Mouse (Mus musculus) MEL (cell line): ENCODE measurements around the gene Mettl23. TPM values are rescaled to one million over a fixed set of nuclear protein-coding genes. Genes with fewer than 3 reads are reported as not detected.

ENCODE experiments used
- DNase-seq: peaks from one replicate; pipeline ENCODE4 v3.0.0; 2011; ENCODE audit warnings: low read depth, low spot score
- H3K27ac ChIP-seq: 2 replicates; pipeline ENCODE4 v1.5.1; 2012; ENCODE audit warnings: low read depth, mild to moderate bottlenecking, control low read depth, low read length, moderate library complexity; ENCODE audit not compliant: control insufficient read depth
- H3K27me3 ChIP-seq, 2 experiments: fragments of 150-350 bp in 1 of 2; sonication (generic) in 1 of 2; 2 replicates each; pipeline ENCODE4 v1.6.1; 2012; ENCODE audit warnings: low read length in 2 of 2, mild to moderate bottlenecking in 2 of 2, improper control_type of control experiment in 1 of 2, moderate library complexity in 1 of 2; ENCODE audit not compliant: insufficient read depth in 2 of 2, control insufficient read depth in 1 of 2
- H3K36me3 ChIP-seq, 2 experiments: 2 replicates each; pipeline ENCODE4 v1.6.1; 2012 to 2014; ENCODE audit warnings: low read length in 2 of 2, improper control_type of control experiment in 1 of 2, inconsistent platforms in 1 of 2, mild to moderate bottlenecking in 1 of 2; ENCODE audit not compliant: insufficient read depth in 2 of 2, control insufficient read depth in 1 of 2
- H3K4me1 ChIP-seq, 2 experiments: fragments of 150-350 bp in 1 of 2; sonication (generic) in 1 of 2; 2 replicates each; pipeline ENCODE4 v1.6.1; 2012; ENCODE audit warnings: low read length in 2 of 2, improper control_type of control experiment in 1 of 2, mild to moderate bottlenecking in 1 of 2; ENCODE audit not compliant: insufficient read depth in 2 of 2, control insufficient read depth in 1 of 2
- H3K4me3 ChIP-seq, 2 experiments: fragments of 150-350 bp in 1 of 2; sonication (generic) in 1 of 2; 2 replicates each; pipeline ENCODE4 v1.5.1; 2012; ENCODE audit warnings: low read depth in 2 of 2, low read length in 2 of 2, mild to moderate bottlenecking in 2 of 2, moderate library complexity in 2 of 2, control low read depth in 1 of 2, improper control_type of control experiment in 1 of 2; ENCODE audit not compliant: control insufficient read depth in 1 of 2, insufficient read depth in 1 of 2
- H3K79me2 ChIP-seq: 2 replicates; pipeline ENCODE4 v1.6.1; 2012; ENCODE audit warnings: mild to moderate bottlenecking, low read length, moderate library complexity; ENCODE audit not compliant: control insufficient read depth, poor library complexity, insufficient read depth
- H3K9ac ChIP-seq: 2 replicates; pipeline ENCODE4 v1.6.1; 2012; ENCODE audit warnings: low read depth, mild to moderate bottlenecking, control low read depth, low read length, moderate library complexity; ENCODE audit not compliant: control insufficient read depth, poor library complexity, severe bottlenecking
- H3K9me3 ChIP-seq: fragments of 150-350 bp; sonication (generic); replicated peaks from 2 replicates; pipeline ENCODE4 v1.6.1; 2012; ENCODE audit warnings: mild to moderate bottlenecking, low read length, improper control_type of control experiment, moderate library complexity; ENCODE audit not compliant: insufficient read depth
- BHLHE40 ChIP-seq: IDR thresholded peaks from 2 replicates; pipeline ENCODE4 v1.6.1; 2012; ENCODE audit warnings: low read depth, mild to moderate bottlenecking, inconsistent platforms, low read length, improper control_type of control experiment, borderline replicate concordance
- CHD1 ChIP-seq: IDR thresholded peaks from 2 replicates; pipeline ENCODE4 v1.6.1; 2012; ENCODE audit warnings: low read depth, mild to moderate bottlenecking, inconsistent platforms, low read length, improper control_type of control experiment
- CHD2 ChIP-seq: IDR thresholded peaks from 2 replicates; pipeline ENCODE4 v1.6.1; 2011; ENCODE audit warnings: low read length, improper control_type of control experiment
- CTCF ChIP-seq, 3 experiments: IDR thresholded peaks in 2 of 3; conservative IDR thresholded peaks in 1 of 3; 2 replicates each; pipeline ENCODE4 v1.5.1; 2011 to 2012; ENCODE audit warnings: low read length in 3 of 3, low read depth in 2 of 3, mild to moderate bottlenecking in 2 of 3, improper control_type of control experiment in 1 of 3, inconsistent platforms in 1 of 3, mixed read lengths in 1 of 3, moderate library complexity in 1 of 3; ENCODE audit not compliant: control insufficient read depth in 1 of 3, insufficient read depth in 1 of 3, poor library complexity in 1 of 3, severe bottlenecking in 1 of 3
- ELF1 ChIP-seq: IDR thresholded peaks from 2 replicates; pipeline ENCODE4 v1.6.1; 2014; ENCODE audit warnings: low read depth, mild to moderate bottlenecking, inconsistent platforms, low read length, improper control_type of control experiment, moderate library complexity
- EP300 ChIP-seq, 2 experiments: IDR thresholded peaks; 2 replicates each; pipeline ENCODE4 v1.6.1; 2011; ENCODE audit warnings: improper control_type of control experiment in 2 of 2, low read length in 2 of 2, low read depth in 1 of 2, mild to moderate bottlenecking in 1 of 2
- ETS1 ChIP-seq: IDR thresholded peaks from 2 replicates; pipeline ENCODE4 v1.6.1; 2012; ENCODE audit warnings: low read depth, mild to moderate bottlenecking, inconsistent platforms, low read length, improper control_type of control experiment, moderate library complexity
- GATA1 ChIP-seq: IDR thresholded peaks from 2 replicates; pipeline ENCODE4 v1.6.1; 2011; ENCODE audit warnings: low read depth, low read length, improper control_type of control experiment
- HCFC1 ChIP-seq: IDR thresholded peaks from 2 replicates; pipeline ENCODE4 v1.6.1; 2012; ENCODE audit warnings: low read depth, mild to moderate bottlenecking, inconsistent platforms, low read length, improper control_type of control experiment, moderate library complexity
- JUND ChIP-seq: IDR thresholded peaks from 2 replicates; pipeline ENCODE4 v1.6.1; 2011; ENCODE audit warnings: low read depth, mild to moderate bottlenecking, improper control_type of control experiment, low read length
- NRF1 ChIP-seq: IDR thresholded peaks from 2 replicates; pipeline ENCODE4 v1.6.1; 2014; ENCODE audit warnings: low read depth, mild to moderate bottlenecking, inconsistent platforms, low read length, improper control_type of control experiment, moderate library complexity; ENCODE audit not compliant: poor library complexity, insufficient read depth, severe bottlenecking
- POLR2A ChIP-seq, 2 experiments: IDR thresholded peaks; 2 replicates each; pipeline ENCODE4 v1.6.1; 2011 to 2012; ENCODE audit warnings: low read length in 2 of 2, mild to moderate bottlenecking in 2 of 2, control low read depth in 1 of 2, improper control_type of control experiment in 1 of 2, low read depth in 1 of 2, moderate library complexity in 1 of 2; ENCODE audit not compliant: control insufficient read depth in 1 of 2, insufficient read depth in 1 of 2, poor library complexity in 1 of 2
- POLR2AphosphoS2 ChIP-seq: IDR thresholded peaks from 2 replicates; pipeline ENCODE4 v1.6.1; 2011; ENCODE audit warnings: low read length, improper control_type of control experiment
- RAD21 ChIP-seq: IDR thresholded peaks from 2 replicates; pipeline ENCODE4 v1.6.1; 2011; ENCODE audit warnings: mild to moderate bottlenecking, low read depth, low read length, improper control_type of control experiment
- SIN3A ChIP-seq: IDR thresholded peaks from 2 replicates; pipeline ENCODE4 v1.6.1; 2012; ENCODE audit warnings: low read length, improper control_type of control experiment, inconsistent platforms
- TAL1 ChIP-seq: IDR thresholded peaks from 2 replicates; pipeline ENCODE4 v1.6.1; 2012; ENCODE audit warnings: mild to moderate bottlenecking, inconsistent platforms, low read length, moderate library complexity, mixed read lengths
- TCF12 ChIP-seq: IDR thresholded peaks from 2 replicates; pipeline ENCODE4 v1.6.1; 2014; ENCODE audit warnings: low read depth, mild to moderate bottlenecking, inconsistent platforms, low read length, improper control_type of control experiment, moderate library complexity
- UBTF ChIP-seq: IDR thresholded peaks from 2 replicates; pipeline ENCODE4 v1.6.1; 2012; ENCODE audit warnings: low read depth, mild to moderate bottlenecking, inconsistent platforms, low read length, improper control_type of control experiment, moderate library complexity, borderline replicate concordance; ENCODE audit not compliant: insufficient read depth
- USF1 ChIP-seq: IDR thresholded peaks from 2 replicates; pipeline ENCODE4 v1.6.1; 2014; ENCODE audit warnings: low read depth, mild to moderate bottlenecking, inconsistent platforms, low read length, improper control_type of control experiment, moderate library complexity
- USF2 ChIP-seq, 2 experiments: IDR thresholded peaks; 2 replicates each; pipeline ENCODE4 v1.6.1; 2011 to 2012; ENCODE audit warnings: improper control_type of control experiment in 2 of 2, low read length in 2 of 2, borderline replicate concordance in 1 of 2, inconsistent platforms in 1 of 2, low read depth in 1 of 2, mild to moderate bottlenecking in 1 of 2; ENCODE audit not compliant: insufficient read depth in 1 of 2
- ZKSCAN1 ChIP-seq: IDR thresholded peaks from 2 replicates; pipeline ENCODE4 v1.6.1; 2012; ENCODE audit warnings: low read depth, mild to moderate bottlenecking, inconsistent platforms, low read length, improper control_type of control experiment, moderate library complexity
- ZMIZ1 ChIP-seq: IDR thresholded peaks from 2 replicates; pipeline ENCODE4 v1.6.1; 2012; ENCODE audit warnings: low read depth, mild to moderate bottlenecking, inconsistent platforms, low read length, improper control_type of control experiment, moderate library complexity
- polyA plus RNA-seq, 2 experiments: library from polyadenylated mRNA; stranded (reverse) in 1 of 2; unstranded in 1 of 2; fragments of >175 nt in 1 of 2; fragments of >200 nt in 1 of 2; gene quantifications; 2 replicates each; pipeline versions ENCODE4 v1.2.1 to v1.2.4; 2012; ENCODE audit warnings: low replicate concordance in 2 of 2, low read depth in 1 of 2; ENCODE audit not compliant: insufficient read length in 2 of 2, insufficient read depth in 1 of 2, missing spikeins in 1 of 2
- total RNA-seq: library from RNA; depleted of rRNA; stranded (reverse); fragments of 300-350 nt; gene quantifications from 2 replicates; pipeline ENCODE4 v1.2.3, GENCODE M21; 2012

Gene Mettl23
- total and polyA plus RNA-seq, 3 experiments, result 58.5 to 69.9 TPM; not detected in 1

DNA sequence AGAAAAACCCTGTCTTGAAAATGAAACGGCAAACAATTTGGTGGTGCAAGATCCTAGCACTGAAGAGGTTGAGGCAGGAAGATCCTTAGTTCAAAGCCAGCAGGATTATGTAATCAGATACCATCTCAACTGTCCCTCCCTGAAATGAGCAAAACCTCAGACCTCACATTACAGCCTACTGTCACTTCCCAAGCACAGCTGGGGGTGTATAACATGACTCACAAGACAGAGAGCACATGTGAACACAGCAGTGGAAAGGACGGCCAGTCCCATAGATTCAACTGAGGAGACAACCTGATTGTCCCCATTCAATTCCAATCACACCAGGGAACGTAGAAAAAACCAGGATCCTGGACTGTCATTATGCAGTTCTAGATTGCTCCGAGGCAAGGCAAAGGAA lies 6.8 kb upstream of the Mettl23 start:
- H3K27me3 ChIP-seq, result no peaks in the 10 kb centered on the region
- H3K36me3 ChIP-seq, result peaks cover 30 to 31% of the 10 kb centered on the region in 2 experiments
- peaks cover 5 to 35% of the 10 kb centered on the region in 2 experiments for H3K4me1 ChIP-seq
- peaks cover 26% of the 10 kb centered on the region for H3K79me2 ChIP-seq
- DNase-seq, result peak; percentile 68
- H3K9ac ChIP-seq, result no peak overlapping the region
- TF ChIP-seq RAD21 (no peak), ZMIZ1 (no peak), BHLHE40 (no peak), GATA1 (peak; percentile 23; the same call in 1 of the 2 replicates), USF1 (no peak), ZKSCAN1 (no peak), TCF12 (no peak), EP300 (IDR thresholded peaks at IDR 0.05; ENCODE audit: low read depth in 1 of 2, low read length in 2 of 2) (no peak), POLR2A (IDR thresholded peaks at IDR 0.05; ENCODE audit: control insufficient read depth in 1 of 2, insufficient read depth in 1 of 2, low read depth in 1 of 2, low read length in 2 of 2, poor library complexity in 1 of 2) (no peak), UBTF (no peak), CHD2 (no peak), ETS1 (peak; percentile 68)
- H3K9me3 ChIP-seq, result no peaks in the 10 kb centered on the region
- no peak overlapping the region for H3K4me3 ChIP-seq
- H3K27ac ChIP-seq, result 0 out of 2 replicates have a peak overlapping the region, but pooled peaks have one; percentile 3

- TF ChIP-seq CTCF (IDR thresholded peaks at IDR 0.05 in 2 of 3, conservative IDR thresholded peaks at IDR 0.05 in 1 of 3; ENCODE audit: control insufficient read depth in 1 of 3, insufficient read depth in 1 of 3, low read depth in 2 of 3, low read length in 3 of 3, poor library complexity in 1 of 3, severe bottlenecking in 1 of 3), result peak; percentile 11 to 50 (median 16); a peak in 4 of 6 replicates
- no peak for TF ChIP-seq TCF12
- Histone ChIP-seq H3K9me3 (no peaks in the 10 kb centered on the region), H3K27me3 (no peaks in the 10 kb centered on the region), H3K79me2 (peaks cover 37% of the 10 kb centered on the region), H3K4me1 (peaks cover 8 to 38% of the 10 kb centered on the region in 2 experiments), H3K4me3 (no peak overlapping the region), H3K27ac (no peak overlapping the region), H3K9ac (no peak overlapping the region), H3K36me3 (peaks cover 35 to 37% of the 10 kb centered on the region in 2 experiments)
- DNase-seq, result no peak
Measured at GRCm38 (mm10) chr11:116837441-116837840, 5.6 kb upstream of the Mettl23 start.

DNA sequence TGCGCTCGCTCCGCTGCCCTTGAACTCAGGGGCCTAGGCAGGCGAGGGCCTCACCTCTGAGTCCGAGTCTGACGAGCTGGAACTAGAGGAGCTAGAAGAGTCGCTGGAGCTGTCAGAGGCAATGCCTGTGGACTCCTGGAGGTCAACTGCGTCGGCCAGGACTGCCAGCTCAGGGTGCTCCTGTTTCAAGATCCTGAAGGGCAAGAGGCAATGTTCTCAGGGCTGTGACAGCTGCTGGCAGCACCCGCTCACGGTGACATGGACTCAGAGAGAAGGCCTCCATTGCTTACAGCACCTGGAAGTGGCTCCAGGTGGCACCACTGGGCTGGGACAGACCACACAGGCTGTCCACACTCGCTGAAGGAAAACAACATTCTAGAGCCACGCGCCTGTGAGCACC lies 4.1 kb upstream of the Mettl23 start:
- Histone ChIP-seq H3K9me3 (no peaks in the 10 kb centered on the region), H3K4me1 (peaks cover 8 to 38% of the 10 kb centered on the region in 2 experiments), H3K27me3 (no peaks in the 10 kb centered on the region), H3K4me3 (no peak overlapping the region), H3K79me2 (peaks cover 50% of the 10 kb centered on the region), H3K9ac (no peak overlapping the region), H3K36me3 (peaks cover 35 to 37% of the 10 kb centered on the region in 2 experiments), H3K27ac (no peak overlapping the region)
- TF ChIP-seq HCFC1 (no peak), USF2 (IDR thresholded peaks at IDR 0.05; ENCODE audit: borderline replicate concordance in 1 of 2, insufficient read depth in 1 of 2, low read depth in 1 of 2, low read length in 2 of 2) (no peak), BHLHE40 (no peak), CHD1 (no peak), JUND (no peak), ZMIZ1 (no peak), TCF12 (no peak), POLR2AphosphoS2 (no peak), ETS1 (no peak), GATA1 (no peak), ZKSCAN1 (no peak), UBTF (no peak), SIN3A (no peak), TAL1 (no peak), POLR2A (IDR thresholded peaks at IDR 0.05; ENCODE audit: control insufficient read depth in 1 of 2, insufficient read depth in 1 of 2, low read depth in 1 of 2, low read length in 2 of 2, poor library complexity in 1 of 2) (no peak), ELF1 (no peak), EP300 (IDR thresholded peaks at IDR 0.05; ENCODE audit: low read depth in 1 of 2, low read length in 2 of 2) (no peak), CTCF (IDR thresholded peaks at IDR 0.05 in 2 of 3, conservative IDR thresholded peaks at IDR 0.05 in 1 of 3; ENCODE audit: control insufficient read depth in 1 of 3, insufficient read depth in 1 of 3, low read depth in 2 of 3, low read length in 3 of 3, poor library complexity in 1 of 3, severe bottlenecking in 1 of 3) (no peak), NRF1 (no peak)
- DNase-seq, result no peak
